Mouse (Mus musculus) midbrain, embryonic 11.5 days (tissue): ENCODE data around the gene Tlk1. TPM values are rescaled to one million over a fixed set of nuclear protein-coding genes. Genes with fewer than 3 reads are reported as not detected.

Experiments used
- ATAC-seq: fragments of 200-750 bp; cut with Nextera tagmentation; 2 replicates; pipeline ENCODE4 v1.8.0; 2017; ENCODE audit warnings: moderate TSS enrichment, moderate library complexity; ENCODE audit not compliant: low FRiP score
- DNase-seq: peaks from one replicate; pipeline ENCODE4 v3.0.0; 2015; ENCODE audit warnings: low spot score; ENCODE audit errors: missing footprints
- H3K27ac ChIP-seq: fragments of 300-500 bp; sonication (generic); 2 replicates; pipeline ENCODE4 v1.5.1; 2014; ENCODE audit warnings: low read depth, low read length
- H3K27me3 ChIP-seq: fragments of 300-500 bp; sonication (generic); 2 replicates; pipeline ENCODE4 v1.6.1; 2014; ENCODE audit warnings: mild to moderate bottlenecking, low read length, moderate library complexity, mixed read lengths; ENCODE audit not compliant: control insufficient read depth, insufficient read depth
- H3K36me3 ChIP-seq: fragments of 300-500 bp; sonication (generic); 2 replicates; pipeline ENCODE4 v1.6.1; 2014; ENCODE audit warnings: mild to moderate bottlenecking, low read length, moderate library complexity, mixed read lengths; ENCODE audit not compliant: control insufficient read depth, insufficient read depth
- H3K4me1 ChIP-seq: fragments of 300-500 bp; sonication (generic); 2 replicates; pipeline ENCODE4 v1.6.1; 2014; ENCODE audit warnings: low read length; ENCODE audit not compliant: control insufficient read depth, insufficient read depth
- H3K4me2 ChIP-seq: fragments of 300-500 bp; sonication (generic); 2 replicates; pipeline ENCODE4 v1.6.1; 2014; ENCODE audit warnings: mild to moderate bottlenecking, moderate library complexity
- H3K4me3 ChIP-seq: fragments of 300-500 bp; sonication (generic); 2 replicates; pipeline ENCODE4 v1.5.1; 2014; ENCODE audit warnings: low read depth, low read length
- H3K9ac ChIP-seq: fragments of 300-500 bp; sonication (generic); 2 replicates; pipeline ENCODE4 v1.6.1; 2014; ENCODE audit warnings: low read length
- H3K9me3 ChIP-seq: fragments of 300-500 bp; sonication (generic); 2 replicates; pipeline ENCODE4 v1.6.1; 2016; ENCODE audit warnings: low read length; ENCODE audit not compliant: control insufficient read depth
- WGBS: fragments of 180-500 bp; shearing (Covaris S2); extraction: QIAGEN DNeasy Blood & Tissue Kit; methylation state at CpG from one replicate; pipeline ENCODE4 v1.1.7; 2014; 5-methylcytosine and 5-hydroxymethylcytosine counted together
- polyA plus RNA-seq: library from polyadenylated mRNA; unstranded; fragments of >200 nt; fragmentation: Nextera tagmentation; extraction: Ambion mirVana; gene quantifications from 2 replicates; pipeline ENCODE4 v1.2.1, GENCODE M21; 2014

The Tlk1 gene
- polyA plus RNA-seq, 1 experiment from 2014 or later = 45.2 TPM

DNA sequence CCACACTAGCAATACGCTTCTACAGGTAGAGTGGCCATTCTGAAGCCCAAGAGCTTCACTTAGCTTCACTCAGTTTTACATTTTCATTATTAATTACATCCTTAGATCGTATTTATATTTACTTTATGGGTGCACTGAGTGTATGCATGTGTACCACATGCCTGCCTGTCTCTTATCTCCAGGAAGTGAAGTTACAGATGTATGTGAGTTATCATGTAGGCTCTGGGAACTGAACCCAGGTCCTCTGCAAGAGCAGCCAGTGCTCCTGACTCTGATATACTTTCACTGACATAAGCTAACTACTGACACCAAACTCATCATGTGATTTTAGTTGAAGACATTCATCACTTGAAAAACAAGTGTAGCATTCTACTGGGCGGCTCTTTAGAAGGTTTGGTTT is 36.2 kb downstream of the Tlk1 start:
- DNase-seq = no peak
- H3K9ac ChIP-seq = no peak overlapping the region
- WGBS = 96% methylated on average over 3 of the region's 3 CpGs
- H3K27me3 ChIP-seq = no peaks in the 10 kb centered on the region
- H3K27ac ChIP-seq = no peak overlapping the region
- no peaks in the 10 kb centered on the region for H3K4me1 ChIP-seq
- H3K36me3 ChIP-seq = no peaks in the 10 kb centered on the region
- no peak overlapping the region for H3K4me3 ChIP-seq
- no peaks in the 10 kb centered on the region for H3K9me3 ChIP-seq
- no peak for ATAC-seq
- no peak overlapping the region for H3K4me2 ChIP-seq

DNA sequence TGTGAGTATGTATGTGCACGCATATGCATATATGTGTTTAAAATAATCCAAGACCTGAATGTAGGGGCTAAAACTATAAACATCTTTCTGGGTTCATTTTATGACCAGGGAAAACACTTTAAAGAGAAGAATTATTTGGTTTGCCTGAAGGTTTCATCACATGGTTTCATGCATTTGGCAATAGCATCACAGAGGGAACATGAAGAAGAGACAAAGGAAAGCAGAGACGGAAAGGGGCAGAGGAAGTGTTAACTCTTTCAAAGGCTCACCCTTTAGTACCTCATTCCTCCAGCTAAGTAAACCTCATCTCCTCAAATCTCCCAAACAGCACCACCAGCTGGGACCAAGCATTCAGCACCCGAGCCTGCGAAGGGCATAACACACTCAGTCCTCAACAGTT is 41.1 kb downstream of the Tlk1 start:
- Histone ChIP-seq H3K27me3 (no peaks in the 10 kb centered on the region), H3K9ac (no peak overlapping the region), H3K27ac (no peak overlapping the region), H3K4me3 (no peak overlapping the region), H3K9me3 (no peaks in the 10 kb centered on the region), H3K36me3 (no peaks in the 10 kb centered on the region), H3K4me1 (no peaks in the 10 kb centered on the region), H3K4me2 (no peak overlapping the region)
- DNase-seq (peak; percentile 56), ATAC-seq (no peak)
- 90% methylated on average over 4 of the region's 4 CpGs for WGBS

DNA sequence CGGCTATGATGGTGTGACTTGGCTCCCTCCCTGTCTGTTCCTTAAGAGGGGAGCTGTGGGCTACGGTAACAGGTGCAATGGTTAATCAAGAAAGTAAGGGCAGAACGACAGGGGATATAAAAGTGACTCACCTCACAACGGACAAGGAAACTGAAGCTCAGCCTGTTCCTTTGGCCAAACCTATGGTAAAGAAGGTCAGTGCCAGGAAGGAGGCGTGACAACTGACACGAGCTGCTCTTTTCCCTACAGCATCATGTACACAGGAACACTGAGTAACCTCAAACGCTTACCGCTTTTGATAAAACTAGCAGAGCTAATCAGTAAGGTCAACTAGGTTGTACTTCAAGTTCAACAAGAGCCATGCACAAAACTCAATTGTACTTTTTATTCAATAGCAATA is 42.0 kb downstream of the Tlk1 start:
- Histone ChIP-seq H3K9me3 (no peaks in the 10 kb centered on the region), H3K4me2 (no peak overlapping the region), H3K36me3 (no peaks in the 10 kb centered on the region), H3K4me1 (no peaks in the 10 kb centered on the region), H3K27me3 (no peaks in the 10 kb centered on the region), H3K9ac (no peak overlapping the region), H3K4me3 (no peak overlapping the region), H3K27ac (no peak overlapping the region)
- WGBS = 93% methylated on average over 8 of the region's 8 CpGs
- ATAC-seq (no peak), DNase-seq (peak; percentile 2)

DNA sequence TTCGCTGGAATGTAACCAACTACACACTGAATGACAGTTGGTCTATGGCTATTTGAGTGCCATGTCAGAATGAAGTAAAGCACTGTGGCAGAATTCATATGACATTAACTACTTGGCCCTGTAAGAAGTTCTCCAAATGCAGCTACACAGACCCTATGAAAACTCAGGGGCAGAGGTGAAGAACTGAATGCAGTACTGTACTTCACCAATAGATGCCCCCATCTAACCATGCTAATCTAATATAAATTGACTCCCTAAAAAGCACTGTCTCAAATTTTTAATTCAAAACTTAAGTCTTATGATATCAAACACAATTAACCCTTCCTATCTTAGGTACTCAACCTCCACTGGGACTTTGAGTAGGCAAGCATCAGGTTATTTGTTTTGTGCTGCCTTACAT is 45.9 kb downstream of the Tlk1 start:
- Histone ChIP-seq H3K4me2 (no peak overlapping the region), H3K9me3 (no peaks in the 10 kb centered on the region), H3K4me1 (no peaks in the 10 kb centered on the region), H3K36me3 (no peaks in the 10 kb centered on the region), H3K9ac (no peak overlapping the region), H3K27ac (no peak overlapping the region), H3K27me3 (no peaks in the 10 kb centered on the region), H3K4me3 (no peak overlapping the region)
- 98% methylated on average over 1 of the region's 1 CpGs for WGBS
- DNase-seq (no peak), ATAC-seq (no peak)

DNA sequence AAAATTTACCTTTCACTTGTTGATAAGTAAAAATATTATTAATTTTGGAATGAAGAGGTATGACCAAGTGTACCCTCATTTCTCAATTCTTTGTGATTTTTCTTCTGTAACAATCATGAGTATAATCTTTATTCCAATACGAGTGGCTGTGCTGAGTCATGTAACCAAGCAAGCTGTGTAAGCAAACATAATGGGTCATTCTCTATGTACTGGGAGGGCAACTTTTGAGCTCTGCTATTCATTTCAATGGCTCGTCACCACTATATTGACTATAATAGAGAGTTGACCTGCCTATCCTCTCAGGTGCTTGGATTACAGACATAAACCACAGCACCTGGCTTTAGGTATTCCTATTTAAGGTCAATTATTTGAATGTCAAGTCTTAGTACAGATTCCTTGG is 48.8 kb downstream of the Tlk1 start:
- H3K27me3 ChIP-seq = no peaks in the 10 kb centered on the region
- 84% methylated on average over 2 of the region's 2 CpGs for WGBS
- H3K4me2 ChIP-seq = no peak overlapping the region
- ATAC-seq (no peak), DNase-seq (no peak)
- H3K9ac ChIP-seq = no peak overlapping the region
- H3K9me3 ChIP-seq = no peaks in the 10 kb centered on the region
- H3K4me3 ChIP-seq = no peak overlapping the region
- no peaks in the 10 kb centered on the region for H3K4me1 ChIP-seq
- H3K27ac ChIP-seq = no peak overlapping the region
- no peaks in the 10 kb centered on the region for H3K36me3 ChIP-seq

DNA sequence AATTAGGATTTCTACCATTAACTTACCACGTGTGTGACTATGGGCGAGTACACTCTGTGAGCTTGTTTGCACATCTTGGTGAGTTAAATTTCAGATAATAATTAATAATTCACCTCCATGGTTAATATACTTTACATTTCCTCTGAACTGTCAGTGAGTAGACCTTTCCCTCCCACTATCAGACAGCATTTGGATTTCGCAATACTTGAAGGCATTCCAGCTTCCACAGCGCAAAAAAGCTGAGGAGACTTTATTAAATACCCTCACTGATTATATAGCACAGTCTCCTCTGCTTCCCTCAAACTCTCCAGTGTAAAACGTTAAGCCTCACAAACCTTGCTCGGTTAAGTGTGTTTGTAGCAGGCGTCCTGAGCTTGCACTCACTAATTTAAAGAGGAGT is 60.8 kb downstream of the Tlk1 start:
- H3K27ac ChIP-seq = no peak overlapping the region
- no peak overlapping the region for H3K9ac ChIP-seq
- no peak overlapping the region for H3K4me3 ChIP-seq
- no peaks in the 10 kb centered on the region for H3K27me3 ChIP-seq
- no peaks in the 10 kb centered on the region for H3K9me3 ChIP-seq
- ATAC-seq (no peak), DNase-seq (no peak)
- H3K4me1 ChIP-seq = no peaks in the 10 kb centered on the region
- H3K36me3 ChIP-seq = no peaks in the 10 kb centered on the region
- no peak overlapping the region for H3K4me2 ChIP-seq
- 91% methylated on average over 7 of the region's 7 CpGs for WGBS

DNA sequence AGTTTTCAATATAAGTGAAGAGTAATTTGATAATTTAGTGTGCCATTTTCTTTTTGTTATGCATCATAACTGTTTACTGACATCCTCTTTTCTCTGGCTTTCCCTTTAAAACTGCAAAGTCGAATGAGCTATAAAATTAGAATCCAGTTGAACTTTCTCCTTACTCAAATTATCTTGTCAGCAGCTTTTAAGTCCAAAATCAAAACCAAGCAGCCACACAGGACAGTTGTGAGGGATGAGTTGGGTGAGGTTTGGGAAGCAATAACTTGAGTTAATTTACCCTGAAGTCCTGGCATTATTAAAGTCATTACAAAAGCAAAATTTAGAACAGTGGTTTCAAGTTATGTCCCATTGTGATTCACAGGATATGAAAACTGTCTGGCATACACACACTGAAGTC is 62.8 kb downstream of the Tlk1 start:
- ATAC-seq (no peak), DNase-seq (no peak)
- Histone ChIP-seq H3K4me3 (no peak overlapping the region), H3K9me3 (no peaks in the 10 kb centered on the region), H3K4me2 (no peak overlapping the region), H3K4me1 (no peaks in the 10 kb centered on the region), H3K27me3 (no peaks in the 10 kb centered on the region), H3K36me3 (no peaks in the 10 kb centered on the region), H3K27ac (no peak overlapping the region), H3K9ac (no peak overlapping the region)
- 97% methylated on average over 1 of the region's 1 CpGs for WGBS

DNA sequence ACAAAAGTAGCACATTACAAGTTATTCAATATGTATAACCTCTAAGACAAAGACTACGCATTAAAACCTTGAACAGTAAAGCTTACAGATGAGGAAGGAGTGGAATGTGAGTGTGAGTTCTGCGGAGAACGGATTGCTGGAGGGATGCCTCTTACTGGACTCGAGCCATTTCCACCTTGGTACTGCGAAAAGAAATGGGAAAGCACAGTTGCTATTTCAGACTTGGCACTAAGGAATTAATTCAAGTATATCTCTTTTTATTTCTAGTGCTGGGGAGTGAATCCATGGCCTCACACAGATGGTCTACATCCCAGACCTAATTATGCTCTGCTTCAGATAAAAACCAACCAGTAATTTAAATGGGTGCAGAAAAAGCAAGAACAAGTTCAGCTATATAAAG is 73.4 kb downstream of the Tlk1 start:
- H3K27me3 ChIP-seq = no peaks in the 10 kb centered on the region
- ATAC-seq = no peak
- no peak overlapping the region for H3K4me2 ChIP-seq
- H3K4me1 ChIP-seq = no peaks in the 10 kb centered on the region
- H3K9ac ChIP-seq = no peak overlapping the region
- 96% methylated on average over 5 of the region's 5 CpGs for WGBS
- H3K9me3 ChIP-seq = no peaks in the 10 kb centered on the region
- H3K4me3 ChIP-seq = no peak overlapping the region
- no peaks in the 10 kb centered on the region; the same call in 1 of the 2 replicates for H3K36me3 ChIP-seq
- H3K27ac ChIP-seq = no peak overlapping the region
- DNase-seq = no peak

DNA sequence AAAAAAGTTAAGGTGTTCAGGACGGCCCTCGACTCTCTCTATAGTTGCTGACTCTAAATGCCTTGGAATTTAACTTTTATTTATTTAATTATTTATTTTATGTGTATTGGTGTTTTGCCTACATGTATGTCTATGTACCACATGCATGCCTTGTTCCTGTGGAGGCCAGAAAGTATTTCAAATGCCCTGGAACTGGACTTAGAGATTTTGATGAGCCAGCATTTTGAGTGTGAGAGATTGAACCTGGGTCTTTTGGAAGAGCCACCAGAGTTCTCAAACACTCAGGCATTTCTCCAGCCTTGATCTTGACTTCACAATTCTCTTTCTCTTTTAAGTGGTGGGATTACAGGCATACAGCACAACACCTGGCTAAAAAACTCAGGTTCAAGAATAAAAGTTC is 73.9 kb downstream of the Tlk1 start:
- 97% methylated on average over 2 of the region's 2 CpGs for WGBS
- no peak overlapping the region for H3K9ac ChIP-seq
- no peaks in the 10 kb centered on the region for H3K9me3 ChIP-seq
- DNase-seq (no peak), ATAC-seq (no peak)
- H3K27ac ChIP-seq = no peak overlapping the region
- H3K36me3 ChIP-seq = no peaks in the 10 kb centered on the region; the same call in 1 of the 2 replicates
- no peak overlapping the region for H3K4me2 ChIP-seq
- no peak overlapping the region for H3K4me3 ChIP-seq
- no peaks in the 10 kb centered on the region for H3K27me3 ChIP-seq
- no peaks in the 10 kb centered on the region for H3K4me1 ChIP-seq

DNA sequence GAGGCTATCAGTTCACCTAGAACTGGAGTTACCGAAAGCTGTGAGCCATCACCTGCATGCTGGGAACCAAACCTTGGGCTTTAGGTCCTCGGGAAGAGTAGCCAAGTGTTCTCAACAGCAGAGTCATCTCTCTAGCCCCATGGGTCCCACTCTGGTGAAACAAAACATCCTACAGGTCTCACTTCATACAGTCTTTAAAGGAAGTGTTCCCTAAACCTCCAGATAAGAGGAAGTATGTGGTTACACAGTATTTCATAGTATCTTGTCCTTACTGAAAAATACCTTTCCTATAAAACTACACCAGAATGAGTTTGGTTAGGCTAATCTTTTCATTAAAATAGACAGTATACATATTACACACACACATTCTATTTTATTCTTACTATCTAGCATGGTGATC is 82.9 kb downstream of the Tlk1 start:
- WGBS = 88% methylated on average over 2 of the region's 2 CpGs
- no peak for ATAC-seq
- H3K9me3 ChIP-seq = no peaks in the 10 kb centered on the region
- H3K36me3 ChIP-seq = 0 out of 2 replicates have a peak, but pooled peaks cover 5% of the 10 kb centered on the region
- no peak overlapping the region for H3K4me3 ChIP-seq
- no peak overlapping the region for H3K9ac ChIP-seq
- H3K27me3 ChIP-seq = no peaks in the 10 kb centered on the region
- no peak overlapping the region for H3K4me2 ChIP-seq
- H3K27ac ChIP-seq = no peak overlapping the region
- H3K4me1 ChIP-seq = no peaks in the 10 kb centered on the region
- DNase-seq = no peak
